Mouse (Mus musculus) macrophage (primary cell): ENCODE data around the gene Mvk. TPM values are rescaled to one million over a fixed set of nuclear protein-coding genes. Genes with fewer than 3 reads are reported as not detected.

ENCODE experiments used
- H3K27ac ChIP-seq: fragments of 350-480 bp; formaldehyde crosslinking; 2 replicates; pipeline ENCODE4 v1.9.0; 2021
- H3K36me3 ChIP-seq: fragments of 350-480 bp; formaldehyde crosslinking; 2 replicates; pipeline ENCODE4 v1.9.0; 2021; ENCODE audit errors: inconsistent target
- H3K4me3 ChIP-seq: fragments of 350-480 bp; formaldehyde crosslinking; 2 replicates; pipeline ENCODE4 v1.9.0; 2021; ENCODE audit errors: inconsistent target
- H3K79me2 ChIP-seq: fragments of 350-480 bp; formaldehyde crosslinking; 2 replicates; pipeline ENCODE4 v1.9.0; 2021; ENCODE audit errors: inconsistent target
- WGBS: methylation state at CpG from one replicate; pipeline ENCODE4 v1.1.7; 2026; ENCODE audit warnings: inconsistent platforms; ENCODE audit not compliant: missing documents; 5-methylcytosine and 5-hydroxymethylcytosine counted together
- polyA plus RNA-seq: library from polyadenylated mRNA; stranded (reverse); fragments of 250-400 nt; gene quantifications from 3 replicates; pipeline ENCODE4 v1.2.4, GENCODE M21; 2018; ENCODE audit warnings: inconsistent platforms

Gene Mvk
- polyA plus RNA-seq, 1 experiment from 2014 or later: 7.8 TPM

DNA sequence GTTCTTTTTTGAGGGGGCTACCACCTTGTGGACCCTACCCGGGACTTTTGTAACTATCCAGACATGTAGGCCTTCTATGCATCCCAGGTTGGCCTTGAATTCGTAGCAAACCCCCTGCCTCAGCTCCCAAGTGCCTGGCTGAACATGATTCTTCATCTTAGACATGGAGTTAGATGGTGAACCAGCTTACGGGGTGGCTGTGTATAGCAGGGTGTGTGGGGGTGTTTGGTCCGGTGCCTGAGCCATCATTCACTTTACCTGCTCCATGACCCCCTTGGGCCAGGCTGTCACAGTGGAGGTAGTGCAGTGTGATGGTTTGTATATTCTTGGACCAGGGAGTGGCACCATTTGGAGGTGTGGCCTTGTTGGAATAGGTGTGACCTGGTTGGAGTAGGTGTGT is 23.9 kb downstream of the Mvk start:
- WGBS: 79% methylated on average over 4 of the region's 4 CpGs
- Histone ChIP-seq H3K27ac (no peak overlapping the region), H3K79me2 (no peaks in the 10 kb centered on the region), H3K36me3 (no peaks in the 10 kb centered on the region), H3K4me3 (no peak overlapping the region)

DNA sequence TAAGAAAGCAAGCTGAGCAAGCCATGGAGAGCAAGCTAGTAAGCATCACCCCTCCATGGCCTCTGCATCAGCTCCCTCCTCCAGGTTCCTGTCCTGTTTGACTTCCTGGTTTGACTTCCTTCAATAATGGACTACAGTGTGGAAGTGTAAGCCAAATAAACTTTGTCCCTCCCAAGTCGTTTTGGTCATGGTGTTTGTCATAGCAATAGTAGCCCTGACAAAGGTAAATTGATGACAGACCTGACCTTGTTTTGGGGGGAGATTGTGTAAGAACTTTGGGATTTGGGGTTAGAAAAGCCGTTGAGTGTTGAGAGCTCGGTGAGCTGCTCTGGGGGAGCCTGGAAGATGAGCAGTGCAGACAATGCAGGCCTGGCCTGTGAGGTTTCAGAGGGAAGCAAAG is 26.3 kb downstream of the Mvk start:
- WGBS: 63% methylated on average over 3 of the region's 3 CpGs
- H3K36me3 ChIP-seq: no peaks in the 10 kb centered on the region
- H3K79me2 ChIP-seq: no peaks in the 10 kb centered on the region
- no peak overlapping the region for H3K27ac ChIP-seq
- H3K4me3 ChIP-seq: no peak overlapping the region

DNA sequence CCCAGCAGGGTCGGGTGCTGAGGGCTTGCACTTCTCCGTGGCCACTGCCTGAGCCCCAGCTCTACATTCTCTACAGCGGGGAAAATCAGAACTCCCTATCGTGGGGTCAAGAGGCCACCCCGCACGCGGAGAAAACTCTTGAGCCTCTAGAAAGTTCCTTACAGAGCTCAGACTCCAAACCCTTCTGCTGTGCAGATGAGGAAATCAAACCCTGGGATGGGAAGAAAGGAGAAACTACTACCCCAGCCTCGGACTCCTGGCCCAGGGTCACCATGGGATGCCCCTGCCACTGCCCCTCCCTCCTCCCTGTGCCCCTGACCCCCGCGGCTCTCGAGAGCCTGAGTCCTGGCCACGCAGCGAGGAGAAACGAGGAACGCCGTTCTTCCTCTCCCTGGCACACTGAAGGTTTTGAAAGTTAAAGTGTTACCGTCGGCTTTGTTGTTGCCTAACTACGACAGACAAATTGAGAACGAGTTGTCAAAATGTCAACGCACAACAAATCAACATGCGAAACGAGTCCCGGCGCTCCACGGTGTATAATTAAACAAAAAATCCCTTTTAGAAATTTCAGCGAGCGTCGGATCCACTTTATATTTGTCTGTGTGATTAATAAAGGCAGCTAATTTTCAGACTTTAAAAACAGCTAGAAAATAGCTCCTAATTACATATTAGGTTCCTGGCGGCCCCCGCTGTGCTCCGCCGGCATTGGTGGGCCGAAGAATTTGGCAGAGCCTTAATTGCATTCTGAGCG is 30.8 kb downstream of the Mvk start:
- no peak overlapping the region for H3K4me3 ChIP-seq
- WGBS: 79% methylated on average over 35 of the region's 35 CpGs
- H3K27ac ChIP-seq: no peak overlapping the region
- H3K79me2 ChIP-seq: no peaks in the 10 kb centered on the region
- no peaks in the 10 kb centered on the region for H3K36me3 ChIP-seq

- H3K36me3 ChIP-seq: no peaks in the 10 kb centered on the region
- H3K27ac ChIP-seq: no peak overlapping the region
- H3K79me2 ChIP-seq: no peaks in the 10 kb centered on the region
- WGBS: 92% methylated on average over 12 of the region's 12 CpGs
- H3K4me3 ChIP-seq: no peak overlapping the region
Observed at GRCm38 (mm10) chr5:114478267-114478666, 34.2 kb downstream of the Mvk start.

GRCm38 (mm10) chr5:114482587-114483011 is 38.5 kb downstream of the Mvk start:
- H3K4me3 ChIP-seq: no peak overlapping the region
- WGBS: 5% methylated on average over 14 of the region's 14 CpGs
- H3K79me2 ChIP-seq: no peaks in the 10 kb centered on the region
- H3K36me3 ChIP-seq: no peaks in the 10 kb centered on the region
- no peak overlapping the region for H3K27ac ChIP-seq

- WGBS: 90% methylated on average over 14 of the region's 14 CpGs
- H3K36me3 ChIP-seq: no peaks in the 10 kb centered on the region
- no peak overlapping the region for H3K27ac ChIP-seq
- H3K79me2 ChIP-seq: no peaks in the 10 kb centered on the region
- H3K4me3 ChIP-seq: no peak overlapping the region
Observed at GRCm38 (mm10) chr5:114485685-114486084, 41.6 kb downstream of the Mvk start.

GRCm38 (mm10) chr5:114489570-114489969 is 45.5 kb downstream of the Mvk start:
- H3K79me2 ChIP-seq: no peaks in the 10 kb centered on the region
- H3K4me3 ChIP-seq: no peak overlapping the region
- H3K36me3 ChIP-seq: no peaks in the 10 kb centered on the region
- no peak overlapping the region for H3K27ac ChIP-seq
- WGBS: 80% methylated on average over 6 of the region's 6 CpGs

DNA sequence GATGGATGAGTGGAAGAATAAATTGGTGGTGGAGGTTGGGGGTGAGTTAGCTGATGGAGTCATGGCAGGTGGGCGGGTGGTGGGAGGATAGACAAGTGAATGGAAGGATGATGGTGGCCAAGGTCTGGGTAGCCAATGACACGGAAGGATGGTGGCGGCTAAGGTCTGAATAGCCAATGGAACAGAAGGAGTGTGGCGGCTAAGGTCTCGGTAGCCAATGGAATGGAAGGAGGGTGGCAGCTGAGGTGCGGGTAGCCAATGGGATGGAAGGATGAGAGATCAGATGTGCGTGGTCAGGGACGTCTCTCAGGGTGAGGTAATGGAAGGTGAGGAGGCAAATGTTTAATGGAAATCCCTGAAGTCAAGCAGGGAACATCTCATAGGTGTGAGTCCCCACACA is 46.2 kb downstream of the Mvk start:
- Histone ChIP-seq H3K27ac (no peak overlapping the region), H3K36me3 (no peaks in the 10 kb centered on the region), H3K79me2 (no peaks in the 10 kb centered on the region), H3K4me3 (no peak overlapping the region)
- 94% methylated on average over 8 of the region's 8 CpGs for WGBS

GRCm38 (mm10) chr5:114494761-114495160 is 50.7 kb downstream of the Mvk start:
- H3K36me3 ChIP-seq: no peaks in the 10 kb centered on the region
- WGBS: 18% methylated on average over 1 of the region's 1 CpGs
- H3K27ac ChIP-seq: no peak overlapping the region
- no peak overlapping the region for H3K4me3 ChIP-seq
- no peaks in the 10 kb centered on the region for H3K79me2 ChIP-seq

- WGBS: 86% methylated on average over 9 of the region's 9 CpGs
- Histone ChIP-seq H3K4me3 (no peak overlapping the region), H3K36me3 (no peaks in the 10 kb centered on the region)
Observed at GRCm38 (mm10) chr5:114501252-114501651, 57.2 kb downstream of the Mvk start.

DNA sequence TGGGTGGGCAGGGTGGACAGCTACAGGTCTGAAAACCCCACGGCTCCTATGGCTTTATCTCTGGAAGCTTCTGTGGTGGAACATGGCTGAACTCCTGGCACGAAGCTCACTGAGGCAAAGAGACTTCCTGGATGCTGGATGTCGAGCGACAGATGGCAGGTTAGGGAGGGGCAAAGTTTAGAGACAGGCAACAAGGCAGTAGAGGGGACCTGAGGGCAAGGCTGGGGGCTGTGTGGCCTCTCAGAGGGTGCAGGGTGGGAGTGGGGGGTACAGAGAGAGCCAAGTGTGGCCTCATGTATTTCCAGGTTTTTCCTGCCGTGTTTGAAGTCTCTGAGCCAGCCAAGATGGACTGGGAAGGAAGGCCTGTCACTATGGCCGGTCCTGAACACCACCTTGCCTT is 60.8 kb downstream of the Mvk start:
- no peaks in the 10 kb centered on the region for H3K79me2 ChIP-seq
- no peak overlapping the region for H3K27ac ChIP-seq
- no peak overlapping the region for H3K4me3 ChIP-seq
- H3K36me3 ChIP-seq: no peaks in the 10 kb centered on the region
- WGBS: 44% methylated on average over 6 of the region's 6 CpGs

More at GRCm38 (mm10) chr5:114501252-114501651, 57.2 kb downstream of the Mvk start:
- Histone ChIP-seq H3K79me2 (no peaks in the 10 kb centered on the region), H3K27ac (no peak overlapping the region)

DNA sequence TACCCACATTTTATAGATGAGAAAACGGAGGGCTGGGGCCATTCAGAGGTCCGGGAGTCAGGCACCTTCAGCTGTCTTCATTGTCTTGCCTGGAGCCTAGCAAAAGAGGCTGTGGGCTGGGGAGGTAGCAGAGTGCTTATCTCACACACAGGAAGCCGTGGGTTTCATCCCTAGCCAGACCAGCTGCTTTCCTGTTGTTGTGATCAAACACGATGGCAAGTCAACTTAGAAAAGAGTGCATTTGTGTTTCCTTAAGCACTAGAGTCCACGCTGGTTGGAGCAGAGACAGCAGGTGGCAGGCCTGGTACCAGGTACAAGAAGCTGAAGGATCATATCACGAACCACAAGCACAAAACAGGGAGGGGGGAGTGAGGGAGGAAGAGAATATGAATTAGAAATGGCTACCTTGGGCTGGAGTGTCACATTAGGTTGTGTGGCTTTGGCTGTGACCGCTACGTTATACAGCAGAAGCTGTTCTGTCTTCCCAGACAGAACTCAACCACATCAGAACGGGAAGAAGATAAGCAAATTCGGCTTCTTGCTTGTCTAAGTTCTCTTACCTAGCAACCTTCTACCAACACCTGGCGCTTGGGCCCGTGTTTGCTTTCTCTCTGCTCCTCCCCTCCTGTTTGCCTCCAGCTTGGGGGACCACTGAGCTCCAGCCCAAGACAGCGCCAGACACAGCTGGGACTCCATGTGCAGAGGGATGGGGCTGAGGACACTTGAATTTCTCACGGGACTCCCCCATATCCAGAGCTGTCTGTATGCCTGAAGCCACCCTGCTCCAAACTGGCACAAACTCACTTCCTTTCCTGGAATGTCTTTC is 61.4 kb downstream of the Mvk start:
- Histone ChIP-seq H3K27ac (no peak overlapping the region), H3K36me3 (no peaks in the 10 kb centered on the region), H3K4me3 (no peak overlapping the region), H3K79me2 (no peaks in the 10 kb centered on the region)
- 42% methylated on average over 14 of the region's 14 CpGs for WGBS

DNA sequence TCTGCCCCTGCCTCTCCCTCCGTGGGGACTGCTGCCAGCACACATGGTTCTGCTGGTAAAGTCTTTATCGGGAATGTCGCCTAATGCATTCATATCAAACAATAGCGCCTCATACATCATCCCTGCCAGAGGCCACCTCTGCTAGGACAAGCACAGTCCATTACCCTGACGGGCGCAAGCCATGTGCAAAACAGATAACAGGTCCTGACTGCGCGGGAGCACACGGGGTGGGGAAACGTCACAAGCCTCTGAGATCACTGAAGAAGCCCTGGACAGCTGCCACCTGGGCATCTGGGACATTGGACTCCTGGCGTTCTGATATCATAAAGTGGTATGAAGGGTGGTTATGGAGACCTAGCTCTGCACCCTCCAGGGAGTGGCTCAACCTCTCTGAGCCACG is 63.3 kb downstream of the Mvk start:
- WGBS: 91% methylated on average over 12 of the region's 12 CpGs
- H3K36me3 ChIP-seq: no peaks in the 10 kb centered on the region
- H3K4me3 ChIP-seq: no peak overlapping the region
- no peak overlapping the region for H3K27ac ChIP-seq
- no peaks in the 10 kb centered on the region for H3K79me2 ChIP-seq

- 37% methylated on average over 4 of the region's 4 CpGs for WGBS
- no peaks in the 10 kb centered on the region for H3K36me3 ChIP-seq
- H3K27ac ChIP-seq: no peak overlapping the region
- no peaks in the 10 kb centered on the region for H3K79me2 ChIP-seq
- H3K4me3 ChIP-seq: no peak overlapping the region
Observed at GRCm38 (mm10) chr5:114507964-114508363, 63.9 kb downstream of the Mvk start.

GRCm38 (mm10) chr5:114509461-114509860 is 65.4 kb downstream of the Mvk start:
- no peaks in the 10 kb centered on the region for H3K79me2 ChIP-seq
- WGBS: 75% methylated on average over 7 of the region's 7 CpGs
- H3K4me3 ChIP-seq: no peak overlapping the region
- no peak overlapping the region for H3K27ac ChIP-seq
- H3K36me3 ChIP-seq: no peaks in the 10 kb centered on the region
